Mouse (Mus musculus) E14TG2a.4 (cell line): ENCODE results near the gene 9130230L23Rik.

Experiments
- CTCF ChIP-seq: conservative IDR thresholded peaks from 2 replicates; pipeline ENCODE4 v1.5.1; 2014; ENCODE audit warnings: low read length
- NANOG ChIP-seq: IDR thresholded peaks from 2 replicates; pipeline ENCODE4 v1.6.1; 2014; ENCODE audit warnings: borderline replicate concordance, low read length, mixed read lengths

DNA sequence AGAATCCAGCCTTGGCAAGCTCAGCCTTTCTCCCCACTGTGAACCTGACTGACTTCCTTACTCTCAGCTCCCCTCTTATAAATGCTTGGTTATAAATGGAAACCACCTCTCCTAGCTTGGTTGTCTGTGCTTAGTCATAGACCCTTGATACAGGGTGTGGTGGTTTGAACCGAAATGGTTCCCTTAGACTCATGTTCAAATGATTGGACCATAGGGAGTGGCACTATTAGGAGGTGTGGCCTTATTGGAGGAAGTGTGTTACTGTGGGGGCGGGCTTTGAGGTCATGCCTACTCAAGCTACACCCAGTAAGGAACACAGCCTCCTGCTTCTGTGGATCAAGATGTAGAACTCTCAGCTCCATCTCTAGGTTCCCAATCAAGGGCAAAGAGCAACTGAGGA, 12.9 kb downstream of the 9130230L23Rik start:
- TF ChIP-seq CTCF: no peak
- no peak for TF ChIP-seq NANOG
